Mouse (Mus musculus): ENCODE results near the gene Castor2. TPM values are rescaled to one million over a fixed set of nuclear protein-coding genes. Genes with fewer than 3 reads are reported as not detected.

The Castor2 gene
- total and polyA plus RNA-seq, 3 experiments: 14.2 to 21.1 (median 20.7) TPM

DNA sequence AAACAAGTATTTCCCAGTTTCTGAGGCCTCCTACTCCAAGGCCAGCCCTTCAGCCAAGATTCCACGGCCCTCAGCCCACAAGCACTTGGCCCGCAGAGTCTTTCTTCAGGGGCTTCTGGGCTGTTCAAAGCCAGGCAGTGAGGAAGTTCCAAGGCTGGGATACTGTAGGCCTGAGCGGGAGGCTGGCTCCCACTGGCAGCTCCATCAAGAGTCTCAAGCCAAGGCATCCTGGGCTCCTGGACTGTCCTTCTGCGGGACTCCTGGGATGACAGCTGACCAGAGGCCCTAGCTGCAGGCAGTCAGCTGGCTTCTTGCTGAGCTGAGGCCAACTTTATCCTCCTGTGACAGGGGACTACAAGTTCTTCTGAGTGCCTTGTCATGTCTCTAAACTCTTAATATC, 48.6 kb downstream of the Castor2 start:
- Histone ChIP-seq H3K36me3 (ENCODE audit: control insufficient read depth, insufficient read depth, low read length) (no peaks in the 10 kb centered on the region), H3K4me3 (no peak overlapping the region), H3K4me1 (ENCODE audit: control insufficient read depth, insufficient read depth, low read length) (no peaks in the 10 kb centered on the region), H3K79me2 (replicated peaks; ENCODE audit: control insufficient read depth, insufficient read depth, low read length) (no peaks in the 10 kb centered on the region), H3K27ac (no peak overlapping the region), H3K27me3 (ENCODE audit: control insufficient read depth, insufficient read depth, low read length) (no peaks in the 10 kb centered on the region), H3K9ac (ENCODE audit: low read depth, low read length) (no peak overlapping the region)
- DNase-seq: peak in 1 of 2 experiments; percentile 23
- 71% methylated on average over 4 of the region's 4 CpGs for WGBS
- TF ChIP-seq POLR2A (IDR thresholded peaks at IDR 0.05; ENCODE audit: insufficient read depth, low read depth, low read length): no peak
- no peak for TF ChIP-seq CTCF (IDR thresholded peaks at IDR 0.05)
- TF ChIP-seq EP300 (IDR thresholded peaks at IDR 0.05; ENCODE audit: insufficient read depth, low read depth, low read length): no peak
- intact Hi-C loops (cut with DNase I): no loop called here

GRCm38 (mm10) chr5:134151895-134152294, 52.4 kb downstream of the Castor2 start:
- no peak overlapping the region for H3K9ac ChIP-seq (ENCODE audit: low read depth, low read length)
- H3K27ac ChIP-seq: no peak overlapping the region

GRCm38 (mm10) chr5:134155916-134156466, 56.5 kb downstream of the Castor2 start:
- intact Hi-C loops (cut with DNase I): no loop called here
- H3K27me3 ChIP-seq (ENCODE audit: control insufficient read depth, insufficient read depth, low read length): no peaks in the 10 kb centered on the region
- TF ChIP-seq EP300 (IDR thresholded peaks at IDR 0.05; ENCODE audit: insufficient read depth, low read depth, low read length) (no peak), CTCF (IDR thresholded peaks at IDR 0.05) (no peak), POLR2A (IDR thresholded peaks at IDR 0.05; ENCODE audit: insufficient read depth, low read depth, low read length) (no peak)
- H3K36me3 ChIP-seq (ENCODE audit: control insufficient read depth, insufficient read depth, low read length): no peaks in the 10 kb centered on the region
- no peak overlapping the region for H3K9ac ChIP-seq (ENCODE audit: low read depth, low read length)
- no peak for DNase-seq
- no peak overlapping the region for H3K27ac ChIP-seq
- H3K79me2 ChIP-seq (replicated peaks; ENCODE audit: control insufficient read depth, insufficient read depth, low read length): no peaks in the 10 kb centered on the region
- no peak overlapping the region for H3K4me3 ChIP-seq
- no peaks in the 10 kb centered on the region for H3K4me1 ChIP-seq (ENCODE audit: control insufficient read depth, insufficient read depth, low read length)
- WGBS: 72% methylated on average over 7 of the region's 7 CpGs

More at GRCm38 (mm10) chr5:134151895-134152294, 52.4 kb downstream of the Castor2 start:
- H3K4me3 ChIP-seq: no peak overlapping the region
- no peaks in the 10 kb centered on the region for H3K4me1 ChIP-seq (ENCODE audit: control insufficient read depth, insufficient read depth, low read length)
- intact Hi-C loops (cut with DNase I): no loop called here
- WGBS: 77% methylated on average over 11 of the region's 11 CpGs
- H3K79me2 ChIP-seq (replicated peaks; ENCODE audit: control insufficient read depth, insufficient read depth, low read length): no peaks in the 10 kb centered on the region
- no peaks in the 10 kb centered on the region for H3K36me3 ChIP-seq (ENCODE audit: control insufficient read depth, insufficient read depth, low read length)
- no peak for DNase-seq
- TF ChIP-seq POLR2A (IDR thresholded peaks at IDR 0.05; ENCODE audit: insufficient read depth, low read depth, low read length): no peak
- TF ChIP-seq EP300 (IDR thresholded peaks at IDR 0.05; ENCODE audit: insufficient read depth, low read depth, low read length): no peak
- TF ChIP-seq CTCF (IDR thresholded peaks at IDR 0.05): no peak
- H3K27me3 ChIP-seq (ENCODE audit: control insufficient read depth, insufficient read depth, low read length): no peaks in the 10 kb centered on the region

GRCm38 (mm10) chr5:134164688-134165087, 65.2 kb downstream of the Castor2 start:
- Histone ChIP-seq H3K4me3 (no peak overlapping the region), H3K79me2 (replicated peaks; ENCODE audit: control insufficient read depth, insufficient read depth, low read length) (no peaks in the 10 kb centered on the region), H3K4me1 (ENCODE audit: control insufficient read depth, insufficient read depth, low read length) (no peaks in the 10 kb centered on the region), H3K36me3 (ENCODE audit: control insufficient read depth, insufficient read depth, low read length) (no peaks in the 10 kb centered on the region), H3K27ac (no peak overlapping the region), H3K27me3 (ENCODE audit: control insufficient read depth, insufficient read depth, low read length) (no peaks in the 10 kb centered on the region), H3K9ac (ENCODE audit: low read depth, low read length) (no peak overlapping the region)
- WGBS: 63% methylated on average over 5 of the region's 5 CpGs
- intact Hi-C loops (cut with DNase I): no loop called here
- no peak for TF ChIP-seq CTCF (IDR thresholded peaks at IDR 0.05)
- no peak for TF ChIP-seq POLR2A (IDR thresholded peaks at IDR 0.05; ENCODE audit: insufficient read depth, low read depth, low read length)
- TF ChIP-seq EP300 (IDR thresholded peaks at IDR 0.05; ENCODE audit: insufficient read depth, low read depth, low read length): no peak
- DNase-seq: no peak

DNA sequence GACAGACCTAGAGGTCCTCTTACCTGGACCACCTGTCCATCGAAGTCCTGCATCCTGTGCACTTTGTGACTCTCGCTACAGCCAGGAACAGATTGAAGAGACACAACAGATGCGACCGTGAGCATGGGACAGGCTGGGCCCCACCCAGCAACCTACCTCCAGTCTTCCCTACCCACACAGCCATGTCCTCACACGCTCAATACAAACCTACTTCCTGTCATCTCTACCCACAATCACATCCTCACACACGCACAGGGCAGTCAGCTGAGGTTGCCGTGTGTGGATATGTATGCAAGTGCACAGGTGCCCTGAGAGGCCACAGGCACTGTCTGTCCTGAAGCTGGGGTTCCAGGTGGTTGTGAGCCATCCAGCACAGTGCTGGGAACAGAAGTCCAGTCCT, 67.1 kb downstream of the Castor2 start:
- no peak for TF ChIP-seq CTCF (IDR thresholded peaks at IDR 0.05)
- no peak for TF ChIP-seq EP300 (IDR thresholded peaks at IDR 0.05; ENCODE audit: insufficient read depth, low read depth, low read length)
- no peak for TF ChIP-seq POLR2A (IDR thresholded peaks at IDR 0.05; ENCODE audit: insufficient read depth, low read depth, low read length)
- WGBS: 83% methylated on average over 7 of the region's 7 CpGs
- H3K4me3 ChIP-seq: no peak overlapping the region
- H3K4me1 ChIP-seq (ENCODE audit: control insufficient read depth, insufficient read depth, low read length): no peaks in the 10 kb centered on the region
- DNase-seq: no peak
- intact Hi-C loops (cut with DNase I): no loop called here
- no peak overlapping the region for H3K9ac ChIP-seq (ENCODE audit: low read depth, low read length)
- H3K79me2 ChIP-seq (replicated peaks; ENCODE audit: control insufficient read depth, insufficient read depth, low read length): no peaks in the 10 kb centered on the region
- no peak overlapping the region for H3K27ac ChIP-seq
- no peaks in the 10 kb centered on the region for H3K27me3 ChIP-seq (ENCODE audit: control insufficient read depth, insufficient read depth, low read length)
- H3K36me3 ChIP-seq (ENCODE audit: control insufficient read depth, insufficient read depth, low read length): no peaks in the 10 kb centered on the region

DNA sequence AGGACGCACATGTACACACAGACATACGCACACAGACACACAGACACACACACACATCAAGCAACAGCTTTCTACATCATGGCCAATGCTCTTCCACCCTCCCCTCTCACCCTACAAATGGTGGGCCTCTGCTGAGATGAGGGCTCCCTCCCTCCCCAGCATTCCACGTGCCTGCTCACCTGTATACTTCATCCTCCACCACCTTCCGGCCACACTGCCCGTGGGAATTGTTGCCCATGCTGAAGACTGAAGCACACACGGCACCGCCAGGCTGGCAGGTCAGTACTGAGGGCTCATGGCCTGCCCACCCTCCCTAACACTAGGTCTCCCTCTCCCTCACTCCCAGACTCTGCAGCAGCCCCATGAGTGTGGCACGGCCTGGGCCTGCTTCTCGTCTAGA, 68.5 kb downstream of the Castor2 start:
- WGBS: 94% methylated on average over 9 of the region's 9 CpGs
- Histone ChIP-seq H3K4me3 (no peak overlapping the region), H3K36me3 (ENCODE audit: control insufficient read depth, insufficient read depth, low read length) (no peaks in the 10 kb centered on the region)

More for the DNA sequence above, 68.5 kb downstream of the Castor2 start:
- Histone ChIP-seq H3K79me2 (replicated peaks; ENCODE audit: control insufficient read depth, insufficient read depth, low read length) (no peaks in the 10 kb centered on the region), H3K27me3 (ENCODE audit: control insufficient read depth, insufficient read depth, low read length) (no peaks in the 10 kb centered on the region), H3K4me1 (ENCODE audit: control insufficient read depth, insufficient read depth, low read length) (no peaks in the 10 kb centered on the region), H3K9ac (ENCODE audit: low read depth, low read length) (no peak overlapping the region), H3K27ac (no peak overlapping the region)
- intact Hi-C loops (cut with DNase I): no loop called here
- DNase-seq: no peak
- TF ChIP-seq CTCF (IDR thresholded peaks at IDR 0.05) (no peak), POLR2A (IDR thresholded peaks at IDR 0.05; ENCODE audit: insufficient read depth, low read depth, low read length) (no peak), EP300 (IDR thresholded peaks at IDR 0.05; ENCODE audit: insufficient read depth, low read depth, low read length) (no peak)

Measured in heart, adult 2 months (tissue).